ENCODE assay signal across 19 mouse cellular contexts in the genomic region with DNA sequence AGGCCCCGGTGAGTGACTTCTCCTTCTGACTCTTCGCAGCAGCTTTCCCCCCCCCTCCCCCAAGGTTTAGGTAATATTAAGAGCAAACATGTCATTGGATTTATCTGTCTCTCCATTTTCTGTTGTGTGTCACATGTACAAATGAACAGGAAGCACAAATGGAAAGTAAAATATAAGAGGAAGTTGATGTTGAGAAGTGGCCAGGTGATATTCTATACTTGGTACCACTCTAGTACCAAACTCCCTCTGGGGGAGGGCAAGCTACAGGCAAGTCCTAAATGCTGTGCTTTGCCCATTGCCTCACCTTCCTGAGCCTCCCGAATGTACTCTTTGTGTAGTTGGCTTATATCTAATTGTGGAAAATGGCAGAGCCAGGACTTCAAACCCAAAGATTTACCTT.
DNase-seq lines count a peak whose midpoint lies in the region; ATAC-seq and TF ChIP-seq lines count a peak whose summit lies in the region.
"Had no signal": no experiment of that assay in that cellular context is flagged by ENCODE, and none has a peak within 500 bp of the region (broad histone marks: within the 10 kb centered on the region; RNA-seq: fewer than 3 reads in every experiment).

No protein-coding gene starts in this region.

- 62% methylated on average over 3 of the region's 3 CpGs for WGBS in spleen, adult 2 months
- WGBS in liver, embryonic 12.5 days (ENCODE audit: insufficient replicate concordance): 72% methylated on average over 3 of the region's 3 CpGs

- TF ChIP-seq RAD21 in CH12.LX (IDR thresholded peaks at IDR 0.05; ENCODE audit: low read depth, low read length): no peak

- H3K4me1 ChIP-seq in spleen, adult 2 months (ENCODE audit: control insufficient read depth, insufficient read depth, insufficient read length): no peaks in the 10 kb centered on the region; the same call in 1 of the 2 replicates
- peaks cover 0 to 5% of the 10 kb centered on the region in 2 experiments; a peak in 2 of 4 replicates for H3K4me1 ChIP-seq in CH12.LX (ENCODE audit: control insufficient read depth in 1 of 2, insufficient read depth in 2 of 2)
- H3K4me1 ChIP-seq in liver, embryonic 12.5 days: no peaks in the 10 kb centered on the region
- H3K4me1 ChIP-seq: embryonic facial prominence, embryonic 12.5 days; forebrain, embryonic 15.5 days; heart, embryonic 15.5 days; hindbrain, embryonic 15.5 days had no signal

- H3K9me3 ChIP-seq in CH12.LX (replicated peaks; ENCODE audit: low read length): no peaks in the 10 kb centered on the region
- no peaks in the 10 kb centered on the region for H3K9me3 ChIP-seq in liver, embryonic 12.5 days (replicated peaks)
- H3K9me3 ChIP-seq: embryonic facial prominence, embryonic 12.5 days; forebrain, embryonic 15.5 days; heart, embryonic 15.5 days; hindbrain, embryonic 15.5 days had no signal

- no peak for TF ChIP-seq EP300 in CH12.LX (IDR thresholded peaks at IDR 0.05; ENCODE audit: low read length)

- TF ChIP-seq CTCF in spleen, adult 2 months (IDR thresholded peaks at IDR 0.05; ENCODE audit: extremely low read depth, insufficient read depth, insufficient read length, insufficient replicate concordance): no peak
- TF ChIP-seq CTCF in CH12.LX (conservative IDR thresholded peaks at IDR 0.05 in 1 of 2, IDR thresholded peaks at IDR 0.05 in 1 of 2; ENCODE audit: low read depth in 2 of 2, low read length in 2 of 2): no peak

- no peak overlapping the region for H3K4me3 ChIP-seq in spleen, adult 2 months (ENCODE audit: extremely low read depth, insufficient read depth, insufficient read length)
- H3K4me3 ChIP-seq in CH12.LX (replicated peaks in 1 of 3; ENCODE audit: low read depth in 2 of 3, low read length in 2 of 3, poor library complexity in 1 of 3): no peak overlapping the region
- no peak overlapping the region for H3K4me3 ChIP-seq in liver, embryonic 12.5 days
- H3K4me3 ChIP-seq: embryonic facial prominence, embryonic 12.5 days; forebrain, embryonic 15.5 days; heart, embryonic 15.5 days; hindbrain, embryonic 15.5 days had no signal

- H3K79me2 ChIP-seq in CH12.LX (replicated peaks; ENCODE audit: control insufficient read depth, extremely low read depth, insufficient read depth, poor library complexity, severe bottlenecking): 0 out of 2 replicates have a peak, but pooled peaks cover 2% of the 10 kb centered on the region

- ATAC-seq in inflammation-experienced regulatory T-cells, adult 6 months: peak; percentile 32
- ATAC-seq in liver, embryonic 12.5 days: no peak
- ATAC-seq: forebrain, embryonic 15.5 days; Patski had no signal

- in situ Hi-C loops in CH12.LX (cut with MboI; ENCODE audit: low pct_ligation_motif_present, low pct_unique_long_range_greater_than_20kb, low sequenced_read_pairs): no loop called here

- H3K27me3 ChIP-seq in spleen, adult 2 months (ENCODE audit: control insufficient read depth, insufficient read depth, low read length): no peaks in the 10 kb centered on the region
- H3K27me3 ChIP-seq in CH12.LX (replicated peaks): no peaks in the 10 kb centered on the region
- no peaks in the 10 kb centered on the region for H3K27me3 ChIP-seq in liver, embryonic 12.5 days (replicated peaks)
- H3K27me3 ChIP-seq: embryonic facial prominence, embryonic 12.5 days; forebrain, embryonic 15.5 days; heart, embryonic 15.5 days; hindbrain, embryonic 15.5 days; Patski had no signal

- no peak for TF ChIP-seq POLR2A in spleen, adult 2 months (IDR thresholded peaks at IDR 0.05; ENCODE audit: low read depth, low read length)
- no peak for TF ChIP-seq POLR2A in CH12.LX (IDR thresholded peaks at IDR 0.05; ENCODE audit: low read depth, low read length)

- H3K27ac ChIP-seq in spleen, adult 2 months (ENCODE audit: insufficient read depth, low read length): no peak overlapping the region; the same call in 1 of the 2 replicates
- H3K27ac ChIP-seq in CH12.LX (ENCODE audit: insufficient read depth, low read depth): no peak overlapping the region
- no peak overlapping the region for H3K27ac ChIP-seq in liver, embryonic 12.5 days
- H3K27ac ChIP-seq: embryonic facial prominence, embryonic 12.5 days; forebrain, embryonic 15.5 days; heart, embryonic 15.5 days; hindbrain, embryonic 15.5 days had no signal

- H3K9ac ChIP-seq in CH12.LX (ENCODE audit: insufficient read depth, low read depth): no peak overlapping the region
- H3K9ac ChIP-seq in liver, embryonic 12.5 days: no peak overlapping the region
- H3K9ac ChIP-seq: embryonic facial prominence, embryonic 12.5 days; forebrain, embryonic 15.5 days; heart, embryonic 15.5 days; hindbrain, embryonic 15.5 days had no signal

- peak; percentile 6 to 43 for DNase-seq in spleen, adult 2 months (ENCODE audit: low read depth in 1 of 2, low spot score in 2 of 2)
- DNase-seq in spleen, postnatal 10 days (ENCODE audit: low spot score in 2 of 2): no peak
- DNase-seq in CH12.LX (ENCODE audit: extremely low read depth): peak; percentile 52
- DNase-seq in T-cell, adult 2 months (ENCODE audit: low spot score): no peak
- no peak for DNase-seq in heart, adult 9 months (ENCODE audit: low spot score in 2 of 2)
- DNase-seq: adrenal gland, postnatal 10 days; cerebellum, adult 11 months; cerebellum, adult 8-10 months; cerebellum, postnatal 25 days; gastrocnemius, postnatal 10 days; heart, adult 18-20 months had no signal

- dilution Hi-C loops in CH12.LX (cut with MboI; ENCODE audit: extremely low pct_ligation_motif_present, extremely low pct_unique_long_range_greater_than_20kb, low sequenced_read_pairs): no loop called here

- peaks cover 20% of the 10 kb centered on the region for H3K36me3 ChIP-seq in spleen, adult 2 months (ENCODE audit: control insufficient read depth, insufficient read depth, low read length)
- H3K36me3 ChIP-seq in CH12.LX (replicated peaks in 1 of 2; ENCODE audit: control insufficient read depth in 1 of 2, insufficient read depth in 1 of 2, low read length in 1 of 2): peaks cover 27 to 60% of the 10 kb centered on the region in 2 experiments
- H3K36me3 ChIP-seq in liver, embryonic 12.5 days: peaks cover 23% of the 10 kb centered on the region
- H3K36me3 ChIP-seq: embryonic facial prominence, embryonic 12.5 days; forebrain, embryonic 15.5 days; hindbrain, embryonic 15.5 days had no signal

- no peak overlapping the region for H3K4me2 ChIP-seq in CH12.LX (ENCODE audit: insufficient read depth, low read depth, poor library complexity, severe bottlenecking)
- H3K4me2 ChIP-seq in liver, embryonic 12.5 days: no peak overlapping the region
- H3K4me2 ChIP-seq: embryonic facial prominence, embryonic 12.5 days; forebrain, embryonic 15.5 days; heart, embryonic 11.5 days; heart, embryonic 15.5 days; hindbrain, embryonic 15.5 days had no signal

TF ChIP-seq in CH12.LX, 34 proteins besides CTCF, POLR2A, EP300 and RAD21:
- no peak for TF ChIP-seq E2F4 (IDR thresholded peaks at IDR 0.05; ENCODE audit: insufficient replicate concordance, low read depth, low read length)
- TF ChIP-seq IRF4 (IDR thresholded peaks at IDR 0.05; ENCODE audit: low read depth, low read length): no peak
- TF ChIP-seq RCOR1 (conservative IDR thresholded peaks at IDR 0.05; ENCODE audit: low read depth, low read length): no peak
- no peak for TF ChIP-seq ZMIZ1 (IDR thresholded peaks at IDR 0.05; ENCODE audit: low read depth, low read length)
- no peak for TF ChIP-seq ZC3H11A (IDR thresholded peaks at IDR 0.05; ENCODE audit: low read depth, low read length)
- no peak for TF ChIP-seq MAX (IDR thresholded peaks at IDR 0.05; ENCODE audit: low read length)
- no peak for TF ChIP-seq USF2 (conservative IDR thresholded peaks at IDR 0.05; ENCODE audit: low read depth, low read length)
- TF ChIP-seq UBTF (IDR thresholded peaks at IDR 0.05; ENCODE audit: low read depth, low read length): no peak
- no peak for TF ChIP-seq GABPA (IDR thresholded peaks at IDR 0.05; ENCODE audit: insufficient replicate concordance, low read depth, low read length)
- no peak for TF ChIP-seq MYC (IDR thresholded peaks at IDR 0.05; ENCODE audit: low read depth, low read length)
- no peak for TF ChIP-seq NELFE (IDR thresholded peaks at IDR 0.05; ENCODE audit: low read depth, low read length)
- TF ChIP-seq CHD2 (IDR thresholded peaks at IDR 0.05; ENCODE audit: low read length): no peak
- no peak for TF ChIP-seq POLR2AphosphoS2 (IDR thresholded peaks at IDR 0.05; ENCODE audit: low read depth, low read length)
- TF ChIP-seq NRF1 (IDR thresholded peaks at IDR 0.05; ENCODE audit: low read depth, low read length): no peak
- no peak for TF ChIP-seq MAFK (IDR thresholded peaks at IDR 0.05; ENCODE audit: insufficient replicate concordance, low read length)
- TF ChIP-seq KAT2A (IDR thresholded peaks at IDR 0.05; ENCODE audit: insufficient replicate concordance, low read length): no peak
- TF ChIP-seq JUN (IDR thresholded peaks at IDR 0.05; ENCODE audit: insufficient read depth, low read depth, low read length): no peak

Comparison
In these comparisons a context has a peak if more than half of its experiments do, and no peak if none do; other contexts are left out.
1. DNase-seq: peak in spleen, adult 2 months (2 of 2) and CH12.LX (single experiment); none in spleen, postnatal 10 days (0 of 2), T-cell, adult 2 months (single experiment) and heart, adult 9 months (0 of 2).